Mouse (Mus musculus): ENCODE measurements around the gene Slc47a1. TPM values are rescaled to one million over a fixed set of nuclear protein-coding genes. Genes with fewer than 3 reads are reported as not detected.
A peak's percentile ranks its signal among the peaks of the same experiment; 100 is the strongest.

Gene Slc47a1
- polyA plus RNA-seq, 1 experiment from 2014 or later = 0.31 TPM

DNA sequence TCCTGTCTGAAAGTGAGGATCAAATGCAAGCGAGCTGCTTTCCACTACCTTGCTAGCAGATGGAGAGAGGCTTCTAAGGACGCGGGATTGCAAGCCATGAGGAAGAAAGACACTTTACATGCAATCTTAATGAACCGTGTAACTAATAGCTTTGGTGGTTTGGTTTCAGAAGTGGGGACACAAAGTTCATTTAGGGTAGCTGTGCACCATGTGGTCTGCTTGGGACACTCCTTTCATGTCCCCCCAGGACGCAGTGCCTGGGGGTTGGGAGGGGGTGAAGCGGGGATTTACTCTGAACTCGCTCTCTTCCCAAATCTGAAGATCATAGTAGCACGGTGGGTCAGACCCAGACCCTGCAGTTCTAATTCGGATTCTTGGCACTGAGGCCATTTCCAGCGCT lies 36.2 kb downstream of the Slc47a1 start:
- ATAC-seq (replicated peaks) = no peak
- H3K9ac ChIP-seq = no peak overlapping the region

DNA sequence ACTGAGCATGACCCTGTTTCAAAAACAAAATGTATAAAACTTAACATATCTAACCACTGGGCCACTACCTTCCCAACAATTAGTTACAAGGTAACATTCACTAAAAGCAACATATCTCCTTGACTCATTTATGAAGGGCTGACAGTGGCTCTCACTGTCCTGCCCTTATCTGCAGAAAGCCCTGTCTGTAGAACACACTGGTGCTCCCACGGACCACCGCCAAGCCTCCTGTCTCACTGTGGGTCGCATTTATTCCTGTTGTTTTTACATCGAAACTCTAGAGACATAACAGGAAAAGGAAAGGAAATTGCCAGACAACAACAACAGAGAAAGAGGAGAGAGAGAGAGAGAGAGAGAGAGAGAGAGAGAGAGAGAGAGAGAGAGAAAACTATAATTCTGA lies 36.9 kb downstream of the Slc47a1 start:
- no peaks in the 10 kb centered on the region for H3K36me3 ChIP-seq (replicated peaks)
- H3K9ac ChIP-seq = no peak overlapping the region
- no peak overlapping the region for H3K27ac ChIP-seq
- 78% methylated on average over 4 of the region's 4 CpGs for WGBS
- H3K9me3 ChIP-seq = no peaks in the 10 kb centered on the region
- H3K4me1 ChIP-seq = peaks cover 13% of the 10 kb centered on the region
- H3K4me2 ChIP-seq = no peak overlapping the region
- H3K4me3 ChIP-seq = no peak overlapping the region
- no peak for ATAC-seq (replicated peaks)
- peaks cover 40% of the 10 kb centered on the region for H3K27me3 ChIP-seq (replicated peaks)

More for the DNA sequence above, 36.2 kb downstream of the Slc47a1 start:
- H3K9me3 ChIP-seq = no peaks in the 10 kb centered on the region
- H3K4me3 ChIP-seq = 0 out of 2 replicates have a peak overlapping the region, but pooled peaks have one; percentile 37
- peaks cover 13% of the 10 kb centered on the region for H3K4me1 ChIP-seq
- peaks cover 40% of the 10 kb centered on the region for H3K27me3 ChIP-seq (replicated peaks)
- peak overlapping the region; percentile 60 for H3K4me2 ChIP-seq
- no peaks in the 10 kb centered on the region for H3K36me3 ChIP-seq (replicated peaks)
- WGBS = 11% methylated on average over 10 of the region's 10 CpGs
- H3K27ac ChIP-seq = no peak overlapping the region

DNA sequence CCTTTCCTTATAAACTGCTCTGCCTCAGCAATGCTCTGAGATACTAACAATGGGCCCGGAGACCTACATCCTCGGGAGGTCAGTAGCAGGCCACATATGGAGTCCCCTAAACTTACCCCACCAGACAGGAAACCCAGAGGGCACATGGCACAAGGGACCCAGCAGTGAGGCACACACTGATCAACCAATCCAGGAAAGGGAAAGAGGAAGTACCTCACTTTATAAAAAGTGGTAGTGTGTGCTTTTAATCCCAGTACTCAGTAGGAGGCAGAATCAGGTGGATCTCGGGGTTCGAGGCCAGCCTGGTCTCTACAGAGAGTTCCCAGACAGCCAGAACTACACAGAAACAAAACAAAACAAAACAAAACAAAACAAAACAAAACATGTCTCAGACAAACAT lies 37.8 kb downstream of the Slc47a1 start:
- 84% methylated on average over 4 of the region's 4 CpGs for WGBS

DNA sequence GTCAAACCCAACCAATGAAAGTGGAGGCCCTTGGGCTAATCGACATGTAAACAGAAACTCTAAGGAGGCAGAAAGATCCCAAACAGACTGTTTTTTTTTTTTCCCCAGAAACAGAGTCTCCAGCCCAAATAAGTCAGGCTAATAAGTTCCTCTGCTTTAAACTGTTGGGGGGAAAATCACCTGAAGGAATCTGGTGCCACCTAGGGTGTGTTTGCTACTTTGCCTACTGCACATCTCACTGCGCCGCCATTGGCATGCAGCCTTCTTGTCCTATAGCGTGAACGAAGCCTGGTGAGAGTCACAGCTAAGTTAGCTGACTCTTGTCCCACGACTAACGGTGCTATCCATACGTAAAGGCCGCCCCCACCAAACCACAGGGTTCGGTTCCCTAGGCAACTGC lies 40.6 kb downstream of the Slc47a1 start:
- Histone ChIP-seq H3K4me1 (peaks cover 10% of the 10 kb centered on the region), H3K36me3 (replicated peaks) (no peaks in the 10 kb centered on the region), H3K4me3 (no peak overlapping the region), H3K27ac (no peak overlapping the region), H3K9ac (no peak overlapping the region), H3K4me2 (no peak overlapping the region), H3K27me3 (replicated peaks) (peaks cover 23% of the 10 kb centered on the region), H3K9me3 (no peaks in the 10 kb centered on the region)
- no peak for ATAC-seq (replicated peaks)
- 74% methylated on average over 10 of the region's 10 CpGs for WGBS

More for the DNA sequence above, 37.8 kb downstream of the Slc47a1 start:
- Histone ChIP-seq H3K4me2 (no peak overlapping the region), H3K9me3 (no peaks in the 10 kb centered on the region), H3K27me3 (replicated peaks) (peaks cover 36% of the 10 kb centered on the region), H3K4me1 (peaks cover 13% of the 10 kb centered on the region), H3K9ac (no peak overlapping the region), H3K4me3 (no peak overlapping the region), H3K36me3 (replicated peaks) (no peaks in the 10 kb centered on the region), H3K27ac (no peak overlapping the region)
- ATAC-seq (replicated peaks) = no peak

DNA sequence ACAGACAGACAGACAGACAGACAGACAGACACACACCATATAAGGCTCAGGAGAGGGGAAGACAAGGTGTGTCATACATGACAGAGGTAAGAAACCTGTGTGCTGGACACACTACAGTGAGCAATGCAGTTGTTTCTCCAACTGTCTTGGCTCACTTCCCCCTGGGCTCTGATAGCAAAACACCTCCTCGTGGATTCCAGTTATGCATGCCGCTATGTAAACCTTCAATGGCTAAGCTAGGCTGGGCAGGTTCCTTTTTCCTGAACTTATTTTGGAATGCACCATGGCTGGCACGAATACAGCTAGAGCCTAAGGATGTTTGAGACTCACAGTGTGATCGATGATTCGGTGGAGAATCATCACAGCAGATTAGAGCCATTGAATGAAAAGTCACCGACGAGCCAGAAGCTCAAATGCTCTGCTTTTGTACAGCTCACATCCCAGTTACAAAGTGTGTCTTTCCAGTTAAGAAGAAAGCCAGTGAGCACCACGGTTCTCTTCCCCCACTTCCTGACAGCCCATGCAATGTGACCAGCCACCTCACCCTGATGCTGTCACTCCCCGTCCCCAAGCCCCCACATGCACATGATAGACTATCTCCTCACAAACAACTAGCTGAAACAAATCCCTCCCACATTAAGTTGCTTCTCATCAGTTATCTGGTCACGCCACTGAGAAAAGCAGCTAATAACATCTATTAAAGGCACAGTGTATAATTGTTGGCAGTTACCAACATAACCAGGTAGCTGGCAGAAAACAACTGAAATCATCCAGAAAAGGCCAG lies 57.0 kb downstream of the Slc47a1 start:
- Histone ChIP-seq H3K27me3 (replicated peaks) (no peaks in the 10 kb centered on the region), H3K4me3 (no peak overlapping the region), H3K9me3 (no peaks in the 10 kb centered on the region), H3K27ac (no peak overlapping the region), H3K4me2 (no peak overlapping the region), H3K4me1 (no peaks in the 10 kb centered on the region), H3K9ac (no peak overlapping the region), H3K36me3 (replicated peaks) (no peaks in the 10 kb centered on the region)
- ATAC-seq (replicated peaks) = no peak
- WGBS = 66% methylated on average over 10 of the region's 10 CpGs

DNA sequence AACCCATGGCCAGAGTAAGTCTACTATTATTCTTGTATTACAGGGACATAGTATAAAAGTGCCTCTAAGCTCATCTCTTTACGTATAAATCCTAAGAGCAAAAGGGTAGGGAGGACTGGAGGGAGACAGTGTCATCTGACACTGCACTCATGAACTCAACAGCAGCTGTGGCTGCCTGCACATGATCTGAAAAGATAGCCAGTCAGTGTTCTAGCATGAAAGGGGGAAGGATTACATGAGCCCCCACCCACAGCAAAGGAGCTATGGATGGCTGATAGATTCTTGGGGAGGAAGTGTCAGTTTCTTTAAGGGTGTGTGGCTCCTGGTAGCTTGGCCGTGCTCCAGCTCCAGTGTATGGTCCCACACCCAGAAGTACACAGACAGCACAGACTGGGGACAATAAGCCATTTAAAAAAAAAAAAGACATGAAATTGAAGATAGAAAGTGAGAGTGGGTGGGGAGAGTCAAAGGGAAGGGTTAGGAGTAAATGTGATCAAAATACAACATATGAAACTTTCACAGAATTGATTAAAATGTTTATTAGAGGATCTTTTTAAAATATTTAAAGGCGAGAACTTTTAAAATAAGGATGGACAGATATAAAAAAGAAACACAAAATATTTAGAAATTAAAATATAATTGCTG lies 58.1 kb downstream of the Slc47a1 start:
- H3K4me2 ChIP-seq = no peak overlapping the region
- H3K9ac ChIP-seq = no peak overlapping the region
- ATAC-seq (replicated peaks) = no peak
- H3K36me3 ChIP-seq (replicated peaks) = no peaks in the 10 kb centered on the region
- H3K9me3 ChIP-seq = no peaks in the 10 kb centered on the region
- 74% methylated on average over 3 of the region's 3 CpGs for WGBS
- no peak overlapping the region for H3K4me3 ChIP-seq
- H3K27me3 ChIP-seq (replicated peaks) = no peaks in the 10 kb centered on the region
- no peaks in the 10 kb centered on the region for H3K4me1 ChIP-seq
- H3K27ac ChIP-seq = no peak overlapping the region

DNA sequence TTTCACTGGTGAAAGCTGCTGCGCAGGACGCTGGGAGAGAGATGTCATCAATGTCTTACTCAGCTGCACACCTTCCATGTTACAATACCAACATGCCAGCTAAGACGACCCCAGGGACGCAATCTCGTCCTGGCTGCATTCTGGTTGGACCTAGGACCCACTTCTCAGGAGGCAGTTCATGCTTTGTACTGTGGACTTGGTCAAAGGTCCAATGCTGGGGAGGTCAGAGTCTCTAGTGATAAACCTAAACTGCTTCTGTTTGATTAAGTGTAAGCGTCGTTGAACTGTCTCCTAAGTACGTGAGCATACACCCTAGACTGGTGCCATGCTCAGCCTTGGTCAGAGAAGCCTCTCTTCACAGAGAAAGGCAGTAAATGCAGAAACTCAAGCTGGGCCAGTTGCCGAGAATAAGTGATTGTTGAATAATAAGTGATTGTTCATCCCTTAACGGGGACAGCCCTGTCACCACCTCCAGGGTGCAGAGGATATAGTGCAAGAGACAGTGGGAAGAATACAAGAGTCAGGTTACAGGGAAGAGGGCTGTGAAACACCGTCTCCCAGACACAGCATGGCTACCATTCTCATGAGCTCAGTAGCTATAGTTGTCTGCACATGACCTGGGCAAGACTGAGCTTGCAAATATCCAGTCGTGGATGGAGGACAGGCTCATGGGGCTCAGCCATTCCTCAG lies 58.8 kb downstream of the Slc47a1 start:
- H3K9me3 ChIP-seq = no peaks in the 10 kb centered on the region
- no peak overlapping the region for H3K27ac ChIP-seq
- 66% methylated on average over 12 of the region's 12 CpGs for WGBS
- H3K4me1 ChIP-seq = no peaks in the 10 kb centered on the region
- no peaks in the 10 kb centered on the region for H3K27me3 ChIP-seq (replicated peaks)
- H3K9ac ChIP-seq = no peak overlapping the region
- H3K4me3 ChIP-seq = no peak overlapping the region
- no peak for ATAC-seq (replicated peaks)
- no peaks in the 10 kb centered on the region for H3K36me3 ChIP-seq (replicated peaks)
- no peak overlapping the region for H3K4me2 ChIP-seq

DNA sequence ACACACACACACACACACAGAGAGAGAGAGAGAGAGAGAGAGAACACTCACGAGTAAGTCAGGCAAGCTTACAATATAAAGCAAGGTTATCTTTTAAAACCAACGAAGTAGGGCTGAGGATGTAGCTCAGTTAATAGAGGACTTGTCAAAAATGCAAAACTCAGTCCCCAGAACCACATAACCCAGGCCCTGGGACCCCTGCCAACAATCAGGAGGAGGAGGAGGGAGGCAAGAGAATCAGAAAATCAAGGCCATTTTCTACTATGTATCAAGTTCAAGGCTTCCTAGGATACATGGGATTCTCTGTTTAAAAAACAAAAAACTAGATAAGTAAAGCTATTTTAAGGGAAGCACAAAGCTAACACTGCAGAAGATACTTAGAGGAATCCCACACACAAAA lies 61.3 kb downstream of the Slc47a1 start:
- WGBS = 81% methylated on average over 2 of the region's 2 CpGs
- ATAC-seq (replicated peaks) = no peak

DNA sequence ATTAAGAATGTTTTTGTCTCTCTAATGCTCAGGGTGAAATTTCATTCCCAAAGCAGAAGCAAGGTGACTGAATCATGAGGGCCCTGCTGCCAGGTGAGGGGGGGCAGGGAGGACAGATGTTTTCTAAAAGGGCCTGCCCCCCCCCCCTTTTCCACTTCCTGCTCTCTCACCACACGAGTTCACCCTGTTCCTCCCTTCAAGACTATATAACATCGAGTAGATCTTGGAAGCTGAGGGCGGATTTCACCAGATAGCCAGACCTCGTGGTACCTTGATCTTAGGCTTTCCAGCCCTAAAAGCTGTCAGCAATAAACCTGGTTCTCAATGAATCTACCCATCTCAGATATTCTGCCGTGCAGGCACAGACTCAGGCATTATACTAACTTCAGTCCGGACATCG lies 67.8 kb downstream of the Slc47a1 start:
- no peak for ATAC-seq (replicated peaks)
- Histone ChIP-seq H3K4me2 (no peak overlapping the region), H3K9me3 (no peaks in the 10 kb centered on the region), H3K36me3 (replicated peaks) (no peaks in the 10 kb centered on the region), H3K9ac (no peak overlapping the region), H3K4me1 (no peaks in the 10 kb centered on the region), H3K27ac (no peak overlapping the region), H3K27me3 (replicated peaks) (no peaks in the 10 kb centered on the region), H3K4me3 (no peak overlapping the region)
- WGBS = 77% methylated on average over 7 of the region's 7 CpGs

More for the DNA sequence above, 61.3 kb downstream of the Slc47a1 start:
- no peak overlapping the region for H3K9ac ChIP-seq
- H3K4me2 ChIP-seq = no peak overlapping the region
- no peaks in the 10 kb centered on the region for H3K4me1 ChIP-seq
- no peaks in the 10 kb centered on the region for H3K9me3 ChIP-seq
- H3K4me3 ChIP-seq = no peak overlapping the region
- H3K27me3 ChIP-seq (replicated peaks) = no peaks in the 10 kb centered on the region
- no peaks in the 10 kb centered on the region for H3K36me3 ChIP-seq (replicated peaks)
- no peak overlapping the region for H3K27ac ChIP-seq

DNA sequence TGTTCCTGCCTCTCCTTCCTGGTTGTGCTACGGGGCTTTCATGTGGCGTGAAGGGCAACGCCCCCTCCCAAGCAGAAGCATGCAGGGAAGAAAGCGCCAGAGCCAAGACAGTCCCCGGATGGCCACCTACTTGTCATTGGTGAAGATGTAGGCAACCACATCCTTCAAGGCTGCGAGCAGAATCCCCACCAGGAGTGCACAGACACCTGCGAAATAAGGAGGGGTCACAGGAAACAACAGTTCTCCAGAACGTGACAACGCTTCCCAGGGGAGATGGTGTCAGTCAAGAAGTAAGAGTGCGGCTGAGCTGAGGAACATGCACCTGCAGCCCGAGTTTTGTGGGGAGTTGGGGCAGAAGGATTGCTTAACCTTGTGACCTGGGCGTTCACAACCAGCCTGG lies 68.3 kb downstream of the Slc47a1 start:
- H3K36me3 ChIP-seq (replicated peaks) = no peaks in the 10 kb centered on the region
- WGBS = 70% methylated on average over 12 of the region's 12 CpGs
- no peak overlapping the region for H3K9ac ChIP-seq
- no peak overlapping the region for H3K27ac ChIP-seq
- no peaks in the 10 kb centered on the region for H3K27me3 ChIP-seq (replicated peaks)
- no peaks in the 10 kb centered on the region for H3K9me3 ChIP-seq
- no peak for ATAC-seq (replicated peaks)
- H3K4me2 ChIP-seq = no peak overlapping the region
- no peaks in the 10 kb centered on the region for H3K4me1 ChIP-seq
- H3K4me3 ChIP-seq = no peak overlapping the region

DNA sequence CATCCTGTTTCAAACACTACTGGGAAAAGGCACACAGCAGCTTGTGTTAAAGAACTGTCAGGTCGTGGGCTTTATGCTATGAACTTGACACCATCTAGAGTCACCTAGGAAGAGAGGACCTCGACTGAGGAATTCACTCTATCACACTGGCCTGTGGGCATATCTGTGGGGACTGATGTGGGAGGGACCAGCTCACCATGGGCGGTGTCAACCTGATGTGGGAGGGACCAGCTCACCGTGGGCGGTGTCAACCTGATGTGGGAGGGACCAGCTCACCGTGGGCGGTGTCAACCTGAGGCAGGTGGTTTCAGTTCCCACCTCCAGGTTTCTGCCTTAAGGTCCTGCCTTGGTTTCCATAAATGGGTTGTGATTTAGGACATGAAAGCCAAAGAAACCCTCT lies 70.3 kb downstream of the Slc47a1 start:
- H3K4me2 ChIP-seq = 0 out of 2 replicates have a peak overlapping the region, but pooled peaks have one; percentile 0
- no peaks in the 10 kb centered on the region for H3K4me1 ChIP-seq
- ATAC-seq (replicated peaks) = no peak
- no peaks in the 10 kb centered on the region for H3K27me3 ChIP-seq (replicated peaks)
- H3K9me3 ChIP-seq = no peaks in the 10 kb centered on the region
- no peaks in the 10 kb centered on the region for H3K36me3 ChIP-seq (replicated peaks)
- H3K9ac ChIP-seq = no peak overlapping the region
- H3K4me3 ChIP-seq = no peak overlapping the region
- WGBS = 42% methylated on average over 7 of the region's 7 CpGs
- H3K27ac ChIP-seq = no peak overlapping the region

DNA sequence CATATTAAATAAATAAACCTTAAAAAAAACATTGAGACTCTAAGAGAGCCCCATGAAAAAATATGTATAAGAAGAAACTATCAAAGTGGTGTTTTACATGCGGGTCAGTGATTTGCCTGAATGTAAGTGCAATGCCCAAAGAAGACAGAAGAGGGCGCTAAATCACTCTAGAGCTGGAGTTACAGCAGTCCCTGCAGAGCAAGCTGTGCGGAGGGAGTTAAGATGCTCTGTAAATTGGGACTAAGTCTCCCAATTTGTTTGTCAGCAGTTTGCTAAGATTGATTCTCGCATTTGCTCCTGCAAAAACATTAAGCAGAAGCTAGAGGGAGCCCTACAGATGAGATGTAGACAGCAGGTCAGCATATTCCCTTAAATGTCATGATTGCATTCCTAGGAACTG lies 72.8 kb downstream of the Slc47a1 start:
- Histone ChIP-seq H3K27ac (no peak overlapping the region), H3K4me2 (no peak overlapping the region), H3K9ac (no peak overlapping the region), H3K4me1 (no peaks in the 10 kb centered on the region), H3K27me3 (replicated peaks) (no peaks in the 10 kb centered on the region), H3K4me3 (no peak overlapping the region), H3K9me3 (no peaks in the 10 kb centered on the region), H3K36me3 (replicated peaks) (no peaks in the 10 kb centered on the region)
- WGBS = 80% methylated on average over 4 of the region's 4 CpGs
- ATAC-seq (replicated peaks) = no peak

Measured in midbrain, embryonic 15.5 days (tissue).